Mouse (Mus musculus) lung, embryonic 15.5 days (tissue): Measurements from ENCODE around the gene Ccdc63. TPM values are rescaled to one million over a fixed set of nuclear protein-coding genes. Genes with fewer than 3 reads are reported as not detected.
"Not testable (repeated sequence)": the region's sequence is repeated elsewhere in the genome, so short reads cannot be mapped to it uniquely, and the experiment has no call there.

Experiments
- ATAC-seq: fragments of 200-750 bp; cut with Nextera tagmentation; 2 replicates; pipeline ENCODE4 v1.8.0; 2017; ENCODE audit warnings: moderate number of reproducible peaks, borderline replicate concordance; ENCODE audit not compliant: low FRiP score, low TSS enrichment; ENCODE audit errors: extremely low read depth
- H3K27ac ChIP-seq: fragments of 300-500 bp; sonication (generic); 2 replicates; pipeline ENCODE4 v1.5.1; 2015; ENCODE audit warnings: moderate library complexity, mild to moderate bottlenecking, inconsistent platforms
- H3K27me3 ChIP-seq: fragments of 300-500 bp; sonication (generic); 2 replicates; pipeline ENCODE4 v1.6.1; 2015; ENCODE audit warnings: inconsistent platforms
- H3K36me3 ChIP-seq: fragments of 300-500 bp; sonication (generic); 2 replicates; pipeline ENCODE4 v1.6.1; 2015; ENCODE audit warnings: inconsistent platforms
- H3K4me1 ChIP-seq: fragments of 300-500 bp; sonication (generic); 2 replicates; pipeline ENCODE4 v1.6.1; 2015; ENCODE audit warnings: inconsistent platforms
- H3K4me2 ChIP-seq: fragments of 300-500 bp; sonication (generic); 2 replicates; pipeline ENCODE4 v1.6.1; 2015; ENCODE audit warnings: inconsistent platforms, mild to moderate bottlenecking, moderate library complexity
- H3K4me3 ChIP-seq: fragments of 300-500 bp; sonication (generic); 2 replicates; pipeline ENCODE4 v1.5.1; 2015; ENCODE audit warnings: mild to moderate bottlenecking, inconsistent platforms
- H3K9ac ChIP-seq: fragments of 300-500 bp; sonication (generic); 2 replicates; pipeline ENCODE4 v1.6.1; 2015; ENCODE audit warnings: inconsistent platforms
- H3K9me3 ChIP-seq: fragments of 300-500 bp; sonication (generic); 2 replicates; pipeline ENCODE4 v1.6.1; 2016; ENCODE audit warnings: inconsistent platforms
- WGBS: fragments of 180-500 bp; shearing (Covaris S2); methylation state at CpG from one replicate; pipeline ENCODE4 v1.1.7; 2015; 5-methylcytosine and 5-hydroxymethylcytosine counted together
- polyA plus RNA-seq: library from polyadenylated mRNA; unstranded; fragments of >200 nt; fragmentation: Nextera tagmentation; extraction: Ambion mirVana; gene quantifications from 2 replicates; pipeline ENCODE4 v1.2.1, GENCODE M21; 2015

Ccdc63 gene
- polyA plus RNA-seq, 1 experiment from 2014 or later, result not detected

- no peaks in the 10 kb centered on the region for H3K36me3 ChIP-seq
- ATAC-seq, result peak; percentile 60; the same call in 1 of the 2 replicates
- peak overlapping the region; percentile 96 for H3K27ac ChIP-seq
- H3K9me3 ChIP-seq, result no peaks in the 10 kb centered on the region
- H3K27me3 ChIP-seq, result no peaks in the 10 kb centered on the region
- H3K4me1 ChIP-seq, result peaks cover 35% of the 10 kb centered on the region
- no peak overlapping the region for H3K9ac ChIP-seq
- peak overlapping the region; percentile 53 for H3K4me2 ChIP-seq
- WGBS, result 21% methylated on average over 10 of the region's 10 CpGs
- H3K4me3 ChIP-seq, result no peak overlapping the region
Measured at GRCm38 (mm10) chr5:122146056-122146580, 5.5 kb upstream of the Ccdc63 start.

GRCm38 (mm10) chr5:122145381-122146055 lies 4.9 kb upstream of the Ccdc63 start:
- 32% methylated on average over 15 of the region's 15 CpGs for WGBS
- H3K4me2 ChIP-seq, result peak overlapping the region; percentile 53
- no peaks in the 10 kb centered on the region for H3K36me3 ChIP-seq
- ATAC-seq, result peak; percentile 58; the same call in 1 of the 2 replicates
- H3K27me3 ChIP-seq, result no peaks in the 10 kb centered on the region
- H3K9ac ChIP-seq, result peak overlapping the region; percentile 36; the same call in 1 of the 2 replicates
- H3K27ac ChIP-seq, result peak overlapping the region; percentile 96
- peaks cover 35% of the 10 kb centered on the region for H3K4me1 ChIP-seq
- H3K9me3 ChIP-seq, result no peaks in the 10 kb centered on the region
- H3K4me3 ChIP-seq, result peak overlapping the region; percentile 27

- Histone ChIP-seq H3K4me1 (peaks cover 35% of the 10 kb centered on the region), H3K27me3 (no peaks in the 10 kb centered on the region), H3K27ac (peak overlapping the region; percentile 96), H3K9me3 (no peaks in the 10 kb centered on the region), H3K36me3 (no peaks in the 10 kb centered on the region), H3K4me3 (no peak overlapping the region), H3K4me2 (peak overlapping the region; percentile 53; the same call in 1 of the 2 replicates), H3K9ac (no peak overlapping the region)
- 69% methylated on average over 4 of the region's 4 CpGs for WGBS
- no peak for ATAC-seq
Measured at GRCm38 (mm10) chr5:122144825-122145224, 4.2 kb upstream of the Ccdc63 start.

- Histone ChIP-seq H3K9ac (no peak overlapping the region), H3K27ac (peak overlapping the region; percentile 38; the same call in 1 of the 2 replicates), H3K27me3 (no peaks in the 10 kb centered on the region), H3K36me3 (no peaks in the 10 kb centered on the region), H3K4me1 (peaks cover 32% of the 10 kb centered on the region), H3K4me2 (no peak overlapping the region), H3K4me3 (no peak overlapping the region), H3K9me3 (no peaks in the 10 kb centered on the region)
- WGBS, result 65% methylated on average over 15 of the region's 15 CpGs
- no peak for ATAC-seq
Measured at GRCm38 (mm10) chr5:122143543-122143942, 2.9 kb upstream of the Ccdc63 start.

- peaks cover 26% of the 10 kb centered on the region for H3K4me1 ChIP-seq
- H3K27ac ChIP-seq, result no peak overlapping the region
- 52% methylated on average over 8 of the region's 8 CpGs for WGBS
- H3K4me2 ChIP-seq, result no peak overlapping the region
- ATAC-seq, result no peak
- H3K4me3 ChIP-seq, result no peak overlapping the region
- H3K9me3 ChIP-seq, result no peaks in the 10 kb centered on the region
- H3K36me3 ChIP-seq, result no peaks in the 10 kb centered on the region
- H3K27me3 ChIP-seq, result no peaks in the 10 kb centered on the region
- H3K9ac ChIP-seq, result no peak overlapping the region
Measured at GRCm38 (mm10) chr5:122142230-122142992, 1.8 kb upstream of the Ccdc63 start.

- H3K4me2 ChIP-seq, H3K9me3 ChIP-seq, H3K4me3 ChIP-seq, H3K36me3 ChIP-seq, H3K27me3 ChIP-seq, H3K27ac ChIP-seq, ATAC-seq, H3K9ac ChIP-seq: not testable (repeated sequence)
- 75% methylated on average over 2 of the region's 2 CpGs for WGBS
- H3K4me1 ChIP-seq, result peaks cover 13% of the 10 kb centered on the region
Measured at GRCm38 (mm10) chr5:122139771-122140170, 852 bp downstream of the Ccdc63 start.

- H3K4me2 ChIP-seq, result no peak overlapping the region
- peaks cover 13% of the 10 kb centered on the region for H3K4me1 ChIP-seq
- H3K4me3 ChIP-seq, result no peak overlapping the region
- H3K27ac ChIP-seq, result no peak overlapping the region
- no peaks in the 10 kb centered on the region for H3K36me3 ChIP-seq
- no peak for ATAC-seq
- WGBS, result 71% methylated on average over 15 of the region's 15 CpGs
- no peaks in the 10 kb centered on the region for H3K27me3 ChIP-seq
- no peak overlapping the region for H3K9ac ChIP-seq
- H3K9me3 ChIP-seq, result no peaks in the 10 kb centered on the region
Measured at GRCm38 (mm10) chr5:122138856-122139255, 1.8 kb downstream of the Ccdc63 start.

- H3K9ac ChIP-seq, result no peak overlapping the region
- no peaks in the 10 kb centered on the region for H3K9me3 ChIP-seq
- no peak for ATAC-seq
- no peaks in the 10 kb centered on the region for H3K36me3 ChIP-seq
- H3K27me3 ChIP-seq, result no peaks in the 10 kb centered on the region
- no peak overlapping the region for H3K4me3 ChIP-seq
- WGBS, result 45% methylated on average over 14 of the region's 14 CpGs
- no peak overlapping the region for H3K4me2 ChIP-seq
- H3K27ac ChIP-seq, result no peak overlapping the region
- H3K4me1 ChIP-seq, result peaks cover 17% of the 10 kb centered on the region
Measured at GRCm38 (mm10) chr5:122136508-122137408, 3.9 kb downstream of the Ccdc63 start.

GRCm38 (mm10) chr5:122135290-122135882 lies 5.2 kb downstream of the Ccdc63 start:
- 77% methylated on average over 3 of the region's 3 CpGs for WGBS
- Histone ChIP-seq H3K4me2 (no peak overlapping the region), H3K36me3 (no peaks in the 10 kb centered on the region), H3K9me3 (no peaks in the 10 kb centered on the region), H3K27ac (no peak overlapping the region), H3K9ac (no peak overlapping the region), H3K4me3 (no peak overlapping the region), H3K27me3 (no peaks in the 10 kb centered on the region), H3K4me1 (peaks cover 24% of the 10 kb centered on the region)
- no peak for ATAC-seq

- Histone ChIP-seq H3K4me1 (peaks cover 24% of the 10 kb centered on the region), H3K27ac (no peak overlapping the region), H3K36me3 (no peaks in the 10 kb centered on the region), H3K27me3 (no peaks in the 10 kb centered on the region), H3K9ac (no peak overlapping the region), H3K4me2 (no peak overlapping the region), H3K4me3 (no peak overlapping the region), H3K9me3 (no peaks in the 10 kb centered on the region)
- ATAC-seq, result no peak
- WGBS, result 83% methylated on average over 14 of the region's 14 CpGs
Measured at GRCm38 (mm10) chr5:122134395-122135289, 6.0 kb downstream of the Ccdc63 start.
